Mouse (Mus musculus) left cerebral cortex, adult 2 months (tissue): Measurements from ENCODE around the gene Ckb. TPM values are rescaled to one million over a fixed set of nuclear protein-coding genes. Genes with fewer than 3 reads are reported as not detected.
"Not testable (repeated sequence)": the region's sequence is repeated elsewhere in the genome, so short reads cannot be mapped to it uniquely, and the experiment has no call there.

Experiments used
- DNase-seq, 2 experiments: peaks; one replicate each; pipeline ENCODE4 v3.0.0; 2021 to 2022; ENCODE audit warnings: low spot score in 2 of 2, mixed read lengths in 1 of 2; ENCODE audit errors: extremely low spot score in 1 of 2
- H3K27ac ChIP-seq: fragments of 200-600 bp; 2 replicates; pipeline ENCODE4 v1.8.1; 2022
- H3K4me3 ChIP-seq: fragments of 200-600 bp; 2 replicates; pipeline ENCODE4 v1.8.1; 2022
- CTCF ChIP-seq: fragments of 200-600 bp; IDR thresholded peaks from 2 replicates; pipeline ENCODE4 v1.8.1; 2022; ENCODE audit warnings: antibody characterized with exemption, mild to moderate bottlenecking, moderate library complexity
- intact Hi-C: fragments of 180-260 bp; cut with DNase I; formaldehyde crosslinking; loops from one replicate; pipeline ENCODE4 v1.15.1; 2025
- total RNA-seq, 2 experiments: library from RNA; stranded (reverse); gene quantifications; 2 replicates each; pipeline ENCODE4 v1.2.3; 2021

The Ckb gene
- total RNA-seq, 2 experiments from 2014 or later: 1,837 to 1,872 TPM

DNA sequence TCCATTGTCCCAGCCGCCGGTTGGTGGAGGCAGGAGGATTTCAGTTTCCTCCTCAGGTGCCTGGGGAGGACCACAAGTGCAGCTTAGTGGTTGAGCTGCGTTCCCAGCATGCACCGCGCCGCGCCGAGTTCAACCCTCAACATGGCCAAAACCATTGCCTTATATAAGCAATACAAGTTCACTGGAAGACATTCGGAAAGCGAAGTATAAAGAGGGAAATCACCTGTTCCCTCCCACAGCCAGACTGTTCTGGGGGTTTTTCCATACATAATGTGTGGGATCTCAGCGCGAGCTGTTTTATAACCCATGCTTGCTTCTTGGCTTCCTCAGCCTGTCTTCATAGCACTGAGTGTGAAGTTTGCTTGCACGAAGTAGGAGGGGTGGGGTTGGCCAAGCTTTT is 5.8 kb downstream of the Ckb start:
- intact Hi-C loops: loop anchor here (5.0 kb wide), 2 partner anchors 46 to 146 kb away; partner anchors contain the start of genes Apopt1, Bag5, Xrcc3 and Zfyve21
- H3K4me3 ChIP-seq: no peak overlapping the region
- TF ChIP-seq CTCF: no peak
- DNase-seq: peak; percentile 67 to 80
- H3K27ac ChIP-seq: peak overlapping the region; percentile 99

DNA sequence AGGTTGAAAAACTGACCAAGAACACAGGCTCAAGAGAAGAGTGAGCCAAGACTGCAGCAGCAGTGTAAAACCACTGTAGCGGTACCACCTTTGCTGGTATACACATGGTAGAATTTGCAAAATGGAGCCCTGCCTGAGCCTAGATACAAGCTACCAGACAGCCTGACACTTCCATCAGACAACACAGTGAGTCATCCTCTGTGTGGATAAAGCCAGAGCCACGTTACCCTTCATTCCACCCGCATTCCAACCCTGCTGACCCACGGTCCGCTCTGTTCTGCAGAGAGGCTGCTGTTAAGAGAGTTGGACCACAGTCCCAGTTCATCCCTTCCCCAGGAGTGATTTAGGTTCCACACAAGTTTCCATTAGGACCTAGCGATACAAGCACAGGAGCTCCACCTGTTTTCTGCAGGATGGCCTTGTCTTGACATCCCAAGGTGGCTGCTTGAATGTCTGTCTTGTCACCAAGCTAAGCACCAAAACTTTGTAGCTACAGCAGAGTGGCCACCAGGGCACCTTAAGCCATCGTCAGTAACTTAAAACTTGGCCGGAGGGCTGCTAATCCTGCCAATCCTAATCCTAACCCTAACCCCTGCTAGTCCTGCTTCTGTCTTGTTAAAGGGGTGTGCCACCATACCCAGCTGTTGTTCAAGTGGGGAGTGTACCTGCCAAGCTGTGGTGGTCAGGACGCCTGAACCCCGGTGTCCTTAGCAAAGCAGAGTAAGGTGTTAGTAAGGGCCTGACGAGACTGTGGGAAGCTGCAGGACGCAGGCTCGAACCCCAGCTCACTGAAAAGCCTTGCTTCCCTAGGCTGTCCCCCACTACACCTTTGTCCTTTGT is 6.9 kb downstream of the Ckb start:
- no peak for DNase-seq
- Histone ChIP-seq H3K4me3 (no peak overlapping the region), H3K27ac (peak overlapping the region; percentile 99)
- intact Hi-C loops: loop anchor here (5.0 kb wide), 2 partner anchors 47 to 147 kb away; partner anchors contain the start of genes Apopt1, Bag5, Xrcc3 and Zfyve21
- no peak for TF ChIP-seq CTCF

DNA sequence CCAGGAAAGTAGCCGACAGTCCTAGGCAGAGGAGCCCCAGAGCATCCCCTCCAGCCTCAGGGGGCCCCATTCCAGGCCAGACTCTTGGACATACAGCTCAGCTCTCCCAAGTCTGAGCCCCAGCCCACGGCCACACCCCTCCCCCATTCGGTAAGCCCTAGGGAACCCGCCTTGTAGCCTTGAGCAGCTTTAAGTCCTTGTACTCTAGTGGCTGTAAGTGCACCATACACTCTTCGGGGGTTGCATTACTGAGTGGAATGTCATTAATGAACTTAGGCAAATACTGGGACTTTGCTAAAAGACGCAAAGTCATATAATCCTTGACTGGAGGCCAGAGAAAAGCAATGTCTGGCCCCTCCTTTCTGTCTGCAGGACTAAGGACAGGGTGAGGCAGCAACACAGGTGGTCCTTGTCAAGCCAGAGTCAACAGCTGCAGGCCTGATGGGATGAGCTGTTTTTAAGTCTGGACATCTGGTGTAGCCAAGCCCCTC is 7.9 kb downstream of the Ckb start:
- no peak for DNase-seq
- Histone ChIP-seq H3K27ac (peak overlapping the region; percentile 99), H3K4me3 (no peak overlapping the region)
- TF ChIP-seq CTCF: no peak
- intact Hi-C loops: no loop called here

DNA sequence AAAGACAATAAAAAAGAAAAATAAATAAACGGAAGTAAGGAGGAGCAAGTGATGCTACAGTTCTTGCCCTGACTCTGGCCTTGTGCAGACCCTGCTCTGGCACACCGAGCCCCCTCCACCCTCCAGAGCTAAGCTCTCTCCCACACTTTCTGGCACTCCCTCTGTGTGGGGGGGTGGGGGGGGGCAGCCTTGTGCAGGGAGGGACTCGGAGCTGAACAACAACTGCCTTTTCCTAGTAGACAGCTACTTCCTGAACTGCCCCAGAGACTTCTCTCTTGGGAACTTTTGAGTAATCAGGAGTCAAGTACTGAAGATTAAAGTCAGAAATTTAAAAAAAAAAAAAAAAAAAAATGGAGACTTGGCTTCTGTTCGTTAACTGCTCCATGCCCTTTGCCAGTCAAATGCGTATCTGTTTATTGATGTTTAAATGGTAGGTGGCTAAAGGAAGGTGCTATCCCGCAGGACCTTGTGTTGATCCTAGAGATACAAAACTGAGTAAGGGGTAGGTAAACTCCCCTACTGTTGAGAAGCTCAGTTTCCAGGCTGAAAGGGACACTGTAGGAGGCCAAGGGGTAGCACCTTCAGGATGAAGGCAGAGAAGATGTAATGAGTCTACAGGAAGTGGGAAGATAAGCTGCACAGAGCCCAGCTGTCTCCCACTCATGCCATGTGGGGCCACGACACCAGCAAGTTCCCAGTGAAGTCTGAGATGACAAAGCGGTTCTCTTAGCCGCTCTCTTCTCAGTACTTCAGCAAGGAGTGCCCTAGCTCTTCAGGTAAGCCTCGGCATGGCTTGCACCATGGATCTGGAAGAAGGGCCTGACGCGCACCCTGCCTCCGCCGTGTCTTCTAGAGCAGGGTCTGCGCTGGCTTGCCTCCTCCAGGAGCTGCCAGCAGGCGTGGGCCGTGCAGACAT is 8.7 kb downstream of the Ckb start:
- H3K27ac ChIP-seq: peak overlapping the region; percentile 99
- peak in 1 of 2 experiments; percentile 32 for DNase-seq
- no peak for TF ChIP-seq CTCF
- no peak overlapping the region for H3K4me3 ChIP-seq
- intact Hi-C loops: no loop called here

DNA sequence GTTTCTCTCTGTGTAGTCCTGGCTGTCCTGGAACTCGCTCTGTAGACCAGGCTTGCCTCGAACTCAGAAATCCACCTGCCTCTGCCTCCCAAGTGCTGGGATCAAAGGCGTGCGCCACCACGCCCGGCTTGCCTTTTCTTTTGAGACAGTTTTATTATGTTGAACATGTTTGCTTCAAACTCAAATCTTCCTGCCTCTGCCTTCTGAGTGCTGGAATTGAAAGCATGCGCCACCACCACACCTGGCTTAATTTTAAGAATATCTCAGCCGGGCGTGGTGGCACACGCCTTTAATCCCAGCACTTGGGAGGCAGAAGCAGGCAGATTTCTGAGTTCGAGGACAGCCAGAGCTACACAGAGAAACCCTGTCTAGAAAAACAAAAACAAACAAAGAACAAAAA is 10.6 kb downstream of the Ckb start:
- H3K4me3 ChIP-seq, intact Hi-C loops, DNase-seq, H3K27ac ChIP-seq: not testable (repeated sequence)

DNA sequence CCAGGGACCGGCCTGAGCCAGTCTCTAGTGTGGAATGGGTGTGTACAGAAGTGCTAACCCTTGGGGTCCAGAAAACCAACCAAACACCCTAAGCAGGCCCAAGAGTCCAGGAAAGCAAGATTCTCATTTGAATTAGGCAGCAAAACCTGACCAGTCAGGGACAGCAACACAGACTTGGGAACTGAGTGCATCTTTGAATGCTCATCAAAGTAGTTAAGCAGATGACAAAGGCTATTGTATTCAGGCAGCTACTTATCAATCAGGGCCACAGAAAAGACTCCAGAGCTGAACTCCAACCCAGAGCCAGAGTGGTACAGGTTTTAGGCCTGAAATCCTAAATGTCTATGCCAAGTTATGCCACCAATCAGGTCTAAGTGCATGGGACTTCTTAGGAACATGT is 11.5 kb downstream of the Ckb start:
- intact Hi-C loops: no loop called here
- TF ChIP-seq CTCF: no peak
- Histone ChIP-seq H3K4me3 (no peak overlapping the region), H3K27ac (no peak overlapping the region)
- DNase-seq: no peak

DNA sequence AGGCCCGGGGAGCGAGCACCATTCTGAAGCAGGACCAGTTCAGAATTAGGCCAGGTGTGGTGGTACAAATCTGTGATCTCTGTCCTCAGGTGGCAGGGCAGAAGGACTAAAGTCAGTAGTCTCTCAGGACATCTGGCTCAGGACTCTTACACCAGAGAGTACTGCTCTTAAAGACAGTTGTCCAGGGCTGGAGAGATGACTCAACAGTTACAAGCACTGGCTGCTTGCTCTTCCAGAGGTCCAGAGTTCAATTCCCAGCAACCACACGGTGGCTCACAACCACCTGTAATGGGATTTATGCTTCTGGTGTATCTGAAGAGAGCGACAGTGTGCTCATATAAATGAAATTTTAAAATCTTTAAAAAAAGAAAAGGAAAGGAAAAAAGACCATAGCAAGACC is 12.8 kb downstream of the Ckb start:
- intact Hi-C loops: no loop called here

DNA sequence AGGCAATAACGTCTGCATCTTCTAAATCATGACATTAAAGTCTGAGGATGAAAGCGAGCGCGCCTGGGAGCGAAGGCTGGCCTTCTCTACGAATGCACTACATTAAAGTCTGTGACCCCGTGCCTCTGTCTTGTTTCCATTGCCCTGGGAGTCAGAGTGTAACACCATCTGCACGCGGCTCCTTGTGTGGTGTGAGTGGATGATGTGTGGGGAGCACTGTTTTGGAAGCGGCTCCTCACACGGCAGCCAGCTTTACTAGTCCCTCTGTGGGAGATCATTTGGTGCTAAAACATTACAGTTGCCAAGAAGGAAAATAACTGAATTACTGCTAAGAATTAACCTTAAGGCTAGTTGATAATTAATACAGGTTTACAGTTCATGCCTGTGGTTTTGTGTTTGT is 16.4 kb downstream of the Ckb start:
- no peak for DNase-seq
- intact Hi-C loops: no loop called here
- no peak overlapping the region for H3K27ac ChIP-seq
- no peak for TF ChIP-seq CTCF
- no peak overlapping the region for H3K4me3 ChIP-seq

More for the DNA sequence above, 12.8 kb downstream of the Ckb start:
- DNase-seq: no peak
- no peak for TF ChIP-seq CTCF
- no peak overlapping the region for H3K27ac ChIP-seq
- no peak overlapping the region for H3K4me3 ChIP-seq

DNA sequence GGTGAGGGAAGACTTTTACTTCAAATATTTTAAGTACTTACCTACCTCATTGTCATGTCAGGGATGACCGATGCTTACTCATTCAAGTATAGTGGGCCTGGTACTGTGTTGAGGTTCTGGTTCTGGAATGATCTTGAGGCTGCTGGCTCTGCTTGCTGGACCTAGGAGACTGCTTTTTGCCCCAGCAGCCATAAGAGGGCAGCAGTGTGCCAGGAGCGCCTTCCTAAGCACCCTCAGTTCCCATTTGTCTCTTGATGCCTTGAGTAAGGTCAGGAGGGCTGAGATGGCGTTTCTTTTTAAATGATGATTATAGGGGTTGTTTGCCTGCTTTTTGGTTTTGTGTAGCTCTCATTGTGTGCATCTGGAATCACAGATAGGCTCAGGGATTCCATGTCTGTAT is 18.7 kb downstream of the Ckb start:
- no peak overlapping the region for H3K4me3 ChIP-seq
- peak; percentile 76 to 81 for DNase-seq
- peak overlapping the region; percentile 85 for H3K27ac ChIP-seq
- intact Hi-C loops: loop anchor here (1.0 kb wide), 2 partner anchors 43 to 79 kb away; no protein-coding TSS in a partner anchor
- peak; percentile 94 for TF ChIP-seq CTCF

DNA sequence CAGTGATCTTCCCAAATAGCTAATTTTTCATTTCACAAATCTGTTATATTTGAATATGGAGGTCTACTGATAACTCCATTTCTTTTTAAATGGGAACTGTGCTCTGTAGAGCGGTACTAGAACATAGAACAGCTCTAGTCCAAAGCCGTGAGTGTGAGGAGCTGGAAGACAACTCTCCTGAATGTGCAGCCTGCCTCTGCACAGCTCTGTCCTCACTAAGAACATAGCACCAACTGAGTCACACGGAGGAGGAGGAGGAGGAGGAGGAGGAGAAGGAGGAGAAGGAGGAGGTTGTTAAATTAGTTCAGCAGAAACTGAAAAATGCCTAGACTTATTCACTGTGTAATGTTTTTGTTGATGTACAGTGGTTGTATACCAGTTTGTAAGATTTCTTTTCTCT is 19.2 kb downstream of the Ckb start:
- DNase-seq: no peak
- Histone ChIP-seq H3K4me3 (no peak overlapping the region), H3K27ac (peak overlapping the region; percentile 85)
- no peak for TF ChIP-seq CTCF
- intact Hi-C loops: loop anchor here (1.0 kb wide), 2 partner anchors 43 to 79 kb away; no protein-coding TSS in a partner anchor

DNA sequence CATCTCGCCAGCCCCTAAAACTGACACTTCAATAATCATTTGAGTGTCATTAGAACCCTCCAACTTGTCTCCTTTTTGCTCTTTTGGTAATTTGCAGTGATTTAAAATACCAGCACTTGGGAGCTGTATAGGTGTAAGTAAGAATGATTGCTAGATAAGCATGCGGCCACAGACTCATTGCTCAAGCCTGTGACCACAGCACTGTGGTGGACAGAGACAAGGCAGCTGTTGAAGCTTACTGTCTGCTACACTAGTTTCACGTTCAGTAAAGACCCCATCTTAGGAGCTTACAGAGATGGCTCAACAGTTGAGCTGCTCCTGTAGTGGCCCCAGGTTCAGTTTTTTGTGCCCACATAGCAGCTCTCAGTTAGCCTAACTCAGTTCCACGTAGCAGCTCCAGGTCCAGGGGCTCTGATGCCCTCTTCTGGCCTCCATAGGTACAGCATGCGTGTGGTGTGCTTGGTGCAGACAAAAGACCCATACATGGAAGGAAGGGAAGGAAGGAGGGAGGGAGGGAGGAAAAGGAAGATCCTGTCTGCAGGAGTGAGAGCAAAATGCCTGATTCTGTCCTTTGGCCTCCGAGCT is 24.0 kb downstream of the Ckb start:
- DNase-seq: peak; percentile 66 to 72
- Histone ChIP-seq H3K27ac (no peak overlapping the region), H3K4me3 (no peak overlapping the region)
- TF ChIP-seq CTCF: peak; percentile 81
- intact Hi-C loops: loop anchor here (5.0 kb wide), 2 partner anchors 76 to 221 kb away; partner anchors contain the start of gene Mark3

Other genes starting within 250 kb of the Ckb start
- under 1 TPM; 0.82 to 0.84 TPM for gene Tnfaip2, start 229.9 kb downstream of the Ckb start, total RNA-seq
- 1 to 10 TPM; 3.1 to 3.3 TPM for gene Gm266, start 186.5 kb downstream of the Ckb start, total RNA-seq
- 100 to 1,000 TPM; 241 to 276 TPM for gene Eif5, start 134.3 kb downstream of the Ckb start, total RNA-seq
- gene Mark3, start 97.8 kb downstream of the Ckb start, total RNA-seq: 100 to 1,000 TPM; 102 TPM
- gene Trmt61a, start 5.8 kb upstream of the Ckb start, total RNA-seq: 10 to 100 TPM; 18.9 to 20.2 TPM
- 10 to 100 TPM; 60.9 to 61.8 TPM for gene Bag5, start 40.9 kb upstream of the Ckb start, total RNA-seq
- gene Apopt1, start 40.9 kb upstream of the Ckb start, total RNA-seq: 10 to 100 TPM; 36.2 to 38.8 TPM
- 100 to 1,000 TPM; 746 to 823 TPM for gene Klc1, start 86.5 kb upstream of the Ckb start, total RNA-seq
- 1 to 10 TPM; 3.1 to 3.4 TPM for gene Xrcc3, start 141.5 kb upstream of the Ckb start, total RNA-seq
- 10 to 100 TPM; 20.5 to 21.0 TPM for gene Zfyve21, start 141.8 kb upstream of the Ckb start, total RNA-seq
- gene Ppp1r13b, start 235.8 kb upstream of the Ckb start, total RNA-seq: 10 to 100 TPM; 59.4 to 61.0 TPM